In the genomic region with DNA sequence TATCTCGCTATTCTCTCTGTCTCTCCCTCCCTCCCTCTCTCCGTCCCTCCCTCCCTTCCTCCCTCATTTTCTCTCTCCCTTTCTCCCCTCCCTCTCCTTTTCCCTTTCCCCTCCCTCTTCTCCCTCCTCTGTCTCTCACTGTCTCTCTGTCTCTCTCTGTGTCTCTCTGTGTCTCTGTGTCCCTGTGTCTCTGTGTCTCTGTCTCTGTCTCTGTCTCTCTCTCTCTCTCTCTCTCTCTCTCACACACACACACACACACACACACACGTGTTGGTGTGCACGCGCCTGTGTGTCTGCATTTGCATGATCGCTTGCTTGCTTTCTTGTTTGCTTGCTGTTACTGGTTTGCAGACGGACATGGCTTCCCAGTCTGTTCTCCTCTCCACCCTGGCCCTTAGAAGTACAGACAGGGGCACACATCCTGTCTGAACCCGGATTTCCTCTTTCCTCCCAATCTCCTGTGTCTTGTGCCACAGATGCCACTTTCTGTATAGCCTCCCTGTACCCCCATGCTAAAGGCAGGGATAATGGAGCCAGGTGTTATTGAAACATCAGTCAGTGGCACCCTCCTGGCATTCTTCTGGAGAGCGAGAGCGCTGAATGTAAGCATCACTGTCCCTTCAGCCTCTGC, we compare ENCODE assay signal across 9 mouse cellular contexts.
DNase-seq lines count a peak whose midpoint lies in the region; ATAC-seq and TF ChIP-seq lines count a peak whose summit lies in the region.
"Had no signal": no experiment of that assay in that cellular context is flagged by ENCODE, and none has a peak within 500 bp of the region (broad histone marks: within the 10 kb centered on the region; RNA-seq: fewer than 3 reads in every experiment).

No protein-coding gene starts in this region.

- H3K27ac ChIP-seq in ES-Bruce4 (ENCODE audit: insufficient read depth, low read length), result no peak overlapping the region
- peak overlapping the region; percentile 83 for H3K27ac ChIP-seq in hindbrain, embryonic 12.5 days
- no peak overlapping the region for H3K27ac ChIP-seq in liver, postnatal 0 days (ENCODE audit: low read depth)

- H3K9ac ChIP-seq in ES-Bruce4 (ENCODE audit: low read depth, poor library complexity, severe bottlenecking), result no peak overlapping the region; the same call in 1 of the 2 replicates
- H3K9ac ChIP-seq in hindbrain, embryonic 12.5 days, result peak overlapping the region; percentile 59
- H3K9ac ChIP-seq in liver, postnatal 0 days (replicated peaks), result no peak overlapping the region

- H3K27me3 ChIP-seq in ES-Bruce4 (ENCODE audit: control insufficient read depth, insufficient read depth, low read length, poor library complexity, severe bottlenecking), result peaks cover 3% of the 10 kb centered on the region
- peaks cover 32% of the 10 kb centered on the region for H3K27me3 ChIP-seq in hindbrain, embryonic 12.5 days
- peaks cover 32% of the 10 kb centered on the region for H3K27me3 ChIP-seq in liver, postnatal 0 days (ENCODE audit: insufficient read depth, low read length)

- ATAC-seq in hindbrain, embryonic 12.5 days (ENCODE audit: low FRiP score), result no peak
- ATAC-seq in liver, postnatal 0 days, result no peak
- ATAC-seq in frontal cortex, adult (ENCODE audit: low TSS enrichment), result no peak

- H3K9me3 ChIP-seq in ES-Bruce4 (replicated peaks; ENCODE audit: control insufficient read depth, insufficient read depth, low read length, poor library complexity, severe bottlenecking), result no peaks in the 10 kb centered on the region
- H3K9me3 ChIP-seq in hindbrain, embryonic 12.5 days (replicated peaks), result no peaks in the 10 kb centered on the region
- no peaks in the 10 kb centered on the region for H3K9me3 ChIP-seq in liver, postnatal 0 days (ENCODE audit: low read length)
- H3K9me3 ChIP-seq: megakaryocyte, embryonic 14.5 days had no signal

- 12% methylated on average over 10 of the region's 10 CpGs for WGBS in hindbrain, embryonic 12.5 days
- 13% methylated on average over 10 of the region's 10 CpGs for WGBS in liver, postnatal 0 days (ENCODE audit: insufficient replicate concordance)

- peak; percentile 82 for DNase-seq in heart, adult 11 months
- DNase-seq in heart, adult 9 months (ENCODE audit: low spot score in 2 of 2), result no peak
- DNase-seq in liver, postnatal 0 days, result no peak
- no peak for DNase-seq in ovary, adult 18-20 months (ENCODE audit: low spot score)
- DNase-seq in urinary bladder, adult 18-20 months (ENCODE audit: low spot score in 2 of 2), result no peak

- no peaks in the 10 kb centered on the region for H3K36me3 ChIP-seq in ES-Bruce4 (ENCODE audit: control insufficient read depth, insufficient read depth, low read length, poor library complexity, severe bottlenecking)
- H3K36me3 ChIP-seq in hindbrain, embryonic 12.5 days, result no peaks in the 10 kb centered on the region
- H3K36me3 ChIP-seq in liver, postnatal 0 days (replicated peaks; ENCODE audit: insufficient read depth, low read length), result no peaks in the 10 kb centered on the region

- no peak for TF ChIP-seq EP300 in ES-Bruce4 (IDR thresholded peaks at IDR 0.05; ENCODE audit: insufficient read depth, low read depth, low read length)
- no peak for TF ChIP-seq EP300 in liver, postnatal 0 days (IDR thresholded peaks at IDR 0.05; ENCODE audit: low read depth)

- no peak for TF ChIP-seq POLR2A in ES-Bruce4 (IDR thresholded peaks at IDR 0.05; ENCODE audit: insufficient read depth, low read length)

- peak overlapping the region; percentile 71 for H3K4me2 ChIP-seq in hindbrain, embryonic 12.5 days (replicated peaks)
- H3K4me2 ChIP-seq in liver, postnatal 0 days (ENCODE audit: low read depth, low read length), result peak overlapping the region; percentile 77

- no peak for TF ChIP-seq CTCF in ES-Bruce4 (IDR thresholded peaks at IDR 0.05; ENCODE audit: low read depth, low read length)
- no peak for TF ChIP-seq CTCF in liver, postnatal 0 days (IDR thresholded peaks at IDR 0.05; ENCODE audit: low read depth)

- peak overlapping the region; percentile 10; the same call in 1 of the 2 replicates for H3K4me3 ChIP-seq in ES-Bruce4 (ENCODE audit: low read depth, low read length)
- H3K4me3 ChIP-seq in hindbrain, embryonic 12.5 days, result peak overlapping the region; percentile 52
- H3K4me3 ChIP-seq in liver, postnatal 0 days (ENCODE audit: low read depth, low read length), result peak overlapping the region; percentile 46

- H3K4me1 ChIP-seq in ES-Bruce4 (ENCODE audit: control insufficient read depth, insufficient read depth, low read length), result no peaks in the 10 kb centered on the region
- H3K4me1 ChIP-seq in hindbrain, embryonic 12.5 days, result peaks cover 17% of the 10 kb centered on the region
- H3K4me1 ChIP-seq in liver, postnatal 0 days (ENCODE audit: insufficient read depth), result no peaks in the 10 kb centered on the region
